Mouse (Mus musculus): ENCODE data around the gene Scd2.
"Not testable (repeated sequence)": the region's sequence is repeated elsewhere in the genome, so short reads cannot be mapped to it uniquely, and the experiment has no call there.

Gene Scd2

GRCm38 (mm10) chr19:44312007-44312360 is 18.5 kb downstream of the Scd2 start:
- no peak for DNase-seq (ENCODE audit: low spot score)

DNA sequence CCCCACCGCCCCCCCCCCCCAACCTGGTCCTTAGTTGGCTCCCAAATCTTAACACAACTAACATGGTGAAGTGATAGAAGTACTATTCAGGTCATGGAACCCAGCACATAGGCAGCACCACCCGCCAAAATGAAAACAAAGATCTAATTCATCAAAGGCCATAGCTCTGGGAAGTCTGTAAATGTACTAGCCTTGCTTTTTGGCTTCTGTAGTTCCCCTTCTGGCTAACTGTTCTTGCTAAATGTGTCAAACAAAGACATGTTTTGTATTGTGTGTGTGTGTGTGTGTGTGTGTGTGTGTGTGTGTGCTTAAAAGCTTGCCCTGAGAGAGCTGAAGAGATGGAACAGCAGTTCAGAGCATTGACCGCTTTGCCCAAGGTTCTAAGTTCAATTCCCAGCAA is 19.6 kb downstream of the Scd2 start:
- no peak for DNase-seq (ENCODE audit: low spot score)

- no peak for DNase-seq (ENCODE audit: low spot score)
These were observed 20.9 kb downstream of the Scd2 start for GRCm38 (mm10) chr19:44314327-44314759.

- DNase-seq (ENCODE audit: low spot score) = no peak
These were observed 21.5 kb downstream of the Scd2 start for GRCm38 (mm10) chr19:44314871-44315414.

DNA sequence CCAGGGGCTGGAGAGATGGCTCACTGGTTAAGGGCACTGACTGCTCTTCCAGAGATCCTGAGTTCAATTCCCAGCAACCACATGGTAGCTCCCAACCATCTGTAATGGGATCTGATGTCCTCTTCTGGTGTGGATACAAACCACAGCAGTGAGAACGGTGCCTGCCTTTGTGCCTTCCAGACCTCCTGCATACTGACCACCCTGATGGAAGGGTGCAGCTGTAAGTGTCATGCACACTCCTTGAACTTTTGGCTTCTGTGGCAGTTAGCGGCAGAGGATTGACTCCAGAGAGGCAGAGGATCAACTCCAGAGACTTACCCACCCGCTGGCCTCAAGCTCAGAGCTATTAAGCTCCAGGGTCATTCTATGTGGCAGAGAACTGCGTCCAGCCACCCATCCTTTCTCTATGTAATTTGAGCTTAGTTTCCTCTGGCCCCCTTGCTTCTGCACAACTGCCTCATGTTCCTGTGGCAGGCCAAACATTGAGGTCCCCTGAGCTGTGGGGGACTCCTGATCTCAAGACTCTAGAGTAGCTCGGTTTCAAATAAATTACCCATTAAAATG is 23.4 kb downstream of the Scd2 start:
- DNase-seq (ENCODE audit: low spot score) = no peak

GRCm38 (mm10) chr19:44317391-44317790 is 23.9 kb downstream of the Scd2 start:
- DNase-seq (ENCODE audit: low spot score) = no peak

- DNase-seq (ENCODE audit: low spot score) = no peak
These were observed 25.1 kb downstream of the Scd2 start for GRCm38 (mm10) chr19:44318545-44318944.

DNA sequence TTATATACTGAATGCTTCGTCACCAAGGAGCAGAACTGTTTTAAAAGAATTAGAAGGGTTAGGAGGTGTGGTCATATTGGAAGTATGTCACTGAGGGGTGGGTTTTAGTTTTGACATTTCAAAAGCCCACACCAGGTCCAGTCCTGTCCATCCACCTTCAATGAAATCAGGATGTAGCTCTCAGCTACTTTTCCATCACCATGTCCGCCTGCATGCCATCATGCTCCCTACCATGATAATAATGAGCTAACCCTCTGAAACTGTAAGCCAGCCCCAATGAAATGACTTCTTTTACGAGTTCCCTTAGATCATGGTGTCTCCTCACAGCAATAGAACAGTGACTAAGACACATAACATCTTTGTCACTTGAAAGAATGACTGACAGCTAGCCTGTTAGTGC is 26.8 kb downstream of the Scd2 start:
- DNase-seq (ENCODE audit: low spot score) = no peak

DNA sequence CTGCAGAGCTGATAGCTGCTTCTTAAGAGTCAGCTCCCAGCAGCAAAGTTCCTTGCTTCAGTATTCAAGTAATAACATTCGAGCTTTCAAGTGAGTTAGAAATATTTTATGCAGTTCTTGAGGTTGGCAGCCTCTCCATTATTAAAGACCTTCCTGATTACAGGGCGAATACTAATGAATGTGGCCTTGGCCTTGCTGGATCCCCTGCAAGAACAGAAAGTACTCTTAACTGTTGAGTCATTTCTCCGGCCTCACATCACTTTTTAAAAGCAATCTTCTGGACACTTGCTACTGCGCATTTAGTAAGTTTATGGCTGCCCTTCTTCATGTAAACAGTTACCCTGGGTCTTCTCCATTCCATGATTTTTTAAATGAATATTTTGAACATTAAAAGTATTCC is 27.7 kb downstream of the Scd2 start:
- no peak for DNase-seq (ENCODE audit: low spot score)

DNA sequence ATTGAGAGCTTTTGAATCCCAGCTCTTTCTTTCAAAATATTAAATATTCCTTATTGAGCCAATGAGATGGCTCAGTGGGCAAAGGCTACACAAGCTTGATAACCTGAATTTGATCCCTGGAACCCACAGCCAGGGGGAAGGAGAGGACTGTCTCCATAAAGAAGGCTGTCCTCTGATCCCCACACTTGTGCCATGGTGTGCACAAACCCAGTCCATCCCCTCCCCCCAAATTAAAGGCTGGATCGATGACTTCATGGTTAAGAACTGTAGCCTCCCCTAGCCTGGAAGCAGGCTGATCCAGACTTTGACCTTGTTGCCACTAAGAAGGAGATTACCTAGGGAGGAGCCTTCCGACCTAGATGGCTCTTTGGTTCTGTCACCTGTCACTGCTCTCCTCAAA is 28.2 kb downstream of the Scd2 start:
- DNase-seq (ENCODE audit: low spot score) = no peak

- no peak for DNase-seq (ENCODE audit: low spot score)
These were observed 36.1 kb downstream of the Scd2 start for GRCm38 (mm10) chr19:44329566-44329965.

- not testable (repeated sequence) for DNase-seq (ENCODE audit: low spot score)
These were observed 37.7 kb downstream of the Scd2 start for GRCm38 (mm10) chr19:44331128-44331527.

- DNase-seq (ENCODE audit: low spot score) = no peak
These were observed 38.4 kb downstream of the Scd2 start for GRCm38 (mm10) chr19:44331911-44332310.

DNA sequence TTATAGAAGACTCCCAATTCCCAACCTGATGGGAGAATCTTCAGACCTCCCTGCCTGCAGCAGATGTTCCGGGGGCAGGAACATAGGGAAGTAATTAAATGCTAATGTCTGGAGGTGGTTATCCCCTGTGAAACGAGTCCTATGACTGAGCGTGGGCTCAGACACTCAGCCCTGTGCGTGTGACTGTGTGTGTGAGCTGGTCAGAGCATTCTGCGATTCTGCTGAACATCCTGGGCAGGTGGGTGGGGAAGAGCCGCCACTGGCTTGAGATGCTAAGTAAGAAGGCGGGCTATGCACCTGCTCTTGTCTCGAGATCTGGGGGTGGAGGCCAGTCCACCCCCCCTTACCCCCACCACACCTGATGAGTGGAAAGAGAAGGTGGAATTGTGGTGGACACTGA is 38.9 kb downstream of the Scd2 start:
- no peak for DNase-seq (ENCODE audit: low spot score)

GRCm38 (mm10) chr19:44332833-44333623 is 39.6 kb downstream of the Scd2 start, which contains the start of gene Scd4:
TSS of gene Scd4 (plus strand) at chr19:44333092.
- DNase-seq (ENCODE audit: low spot score) = no peak

DNA sequence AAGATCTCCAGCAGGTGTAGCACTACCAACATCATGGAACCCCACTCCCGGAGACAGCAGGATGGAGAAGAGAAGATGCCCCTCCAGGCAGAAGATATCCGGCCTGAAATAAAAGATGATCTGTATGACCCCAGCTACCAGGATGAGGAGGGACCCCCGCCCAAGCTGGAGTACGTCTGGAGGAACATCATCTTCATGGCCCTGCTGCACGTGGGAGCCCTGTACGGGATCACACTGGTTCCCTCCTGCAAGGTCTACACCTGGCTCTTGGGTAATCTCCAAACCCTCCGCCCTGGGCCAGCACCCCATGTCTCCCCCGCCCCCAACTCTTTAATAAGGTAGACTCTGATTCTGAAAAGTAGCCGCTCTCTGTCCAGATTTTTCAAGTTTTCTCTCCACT is 40.5 kb downstream of the Scd2 start:
- DNase-seq (ENCODE audit: low spot score) = no peak

- DNase-seq (ENCODE audit: low spot score) = no peak
These were observed 42.6 kb downstream of the Scd2 start for GRCm38 (mm10) chr19:44335876-44336662.

DNA sequence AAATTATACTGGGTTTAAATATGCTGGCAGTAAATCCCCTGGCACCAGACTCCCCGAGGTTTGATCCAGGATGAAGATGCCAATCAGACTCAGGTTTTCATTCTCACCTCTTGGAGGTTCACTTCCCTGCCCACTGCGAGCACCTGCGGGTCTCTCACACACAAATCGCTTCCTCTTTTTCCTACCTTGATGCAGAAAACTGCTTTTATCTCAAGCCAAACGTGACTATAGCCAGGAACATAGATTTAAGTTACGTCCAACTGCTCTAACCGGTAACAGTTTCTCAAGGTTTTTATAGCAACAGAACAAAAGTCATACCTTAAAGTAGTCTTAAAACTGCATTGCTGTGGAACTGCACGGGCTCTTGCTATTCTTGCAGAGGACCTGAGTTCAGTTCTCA is 56.2 kb downstream of the Scd2 start:
- DNase-seq (ENCODE audit: low spot score) = no peak

GRCm38 (mm10) chr19:44351756-44352155 is 58.3 kb downstream of the Scd2 start:
- no peak for DNase-seq (ENCODE audit: low spot score)

Data from layer of hippocampus, adult 9-10 months (tissue).